Mouse (Mus musculus): Measurements from ENCODE around the gene Faf1. TPM values are rescaled to one million over a fixed set of nuclear protein-coding genes. Genes with fewer than 3 reads are reported as not detected.

Gene Faf1
- total RNA-seq, 2 experiments from 2014 or later: 25.8 to 27.2 TPM

GRCm38 (mm10) chr4:109977148-109978067 is 301.0 kb downstream of the Faf1 start, which contains the start of gene Dmrta2:
Gene Dmrta2 (plus strand): TSS chr4:109978053.
- no peak for DNase-seq (ENCODE audit: low spot score in 2 of 2)

- DNase-seq (ENCODE audit: low spot score in 2 of 2): no peak
Measured at GRCm38 (mm10) chr4:109978068-109978857, 301.9 kb downstream of the Faf1 start.

DNA sequence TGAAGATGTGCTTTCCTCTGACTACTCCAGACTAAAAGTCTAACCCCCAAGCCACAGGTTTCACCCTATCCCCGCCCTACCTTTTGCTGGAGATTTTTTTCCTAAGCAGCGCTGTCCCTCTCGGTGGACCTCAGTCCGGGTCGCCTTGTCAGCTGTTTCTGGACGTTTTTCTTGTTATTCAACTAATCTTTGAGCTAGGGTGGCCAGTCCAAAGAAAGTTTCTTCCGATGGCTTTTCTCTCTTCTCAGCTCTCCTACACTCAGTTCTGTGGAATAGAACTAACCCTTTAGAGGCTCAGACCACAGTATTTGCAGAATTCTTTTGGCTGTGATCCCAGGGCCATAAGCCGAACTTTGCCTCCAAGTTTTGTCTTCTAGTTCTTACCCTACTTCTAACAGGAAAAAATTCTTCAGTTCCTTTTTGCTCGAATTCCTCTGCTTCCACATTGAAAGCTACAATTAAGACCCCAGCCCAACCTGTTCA is 302.5 kb downstream of the Faf1 start:
- no peak for DNase-seq (ENCODE audit: low spot score in 2 of 2)

- no peak for DNase-seq (ENCODE audit: low spot score in 2 of 2)
Measured at GRCm38 (mm10) chr4:109979461-109980320, 303.3 kb downstream of the Faf1 start.

DNA sequence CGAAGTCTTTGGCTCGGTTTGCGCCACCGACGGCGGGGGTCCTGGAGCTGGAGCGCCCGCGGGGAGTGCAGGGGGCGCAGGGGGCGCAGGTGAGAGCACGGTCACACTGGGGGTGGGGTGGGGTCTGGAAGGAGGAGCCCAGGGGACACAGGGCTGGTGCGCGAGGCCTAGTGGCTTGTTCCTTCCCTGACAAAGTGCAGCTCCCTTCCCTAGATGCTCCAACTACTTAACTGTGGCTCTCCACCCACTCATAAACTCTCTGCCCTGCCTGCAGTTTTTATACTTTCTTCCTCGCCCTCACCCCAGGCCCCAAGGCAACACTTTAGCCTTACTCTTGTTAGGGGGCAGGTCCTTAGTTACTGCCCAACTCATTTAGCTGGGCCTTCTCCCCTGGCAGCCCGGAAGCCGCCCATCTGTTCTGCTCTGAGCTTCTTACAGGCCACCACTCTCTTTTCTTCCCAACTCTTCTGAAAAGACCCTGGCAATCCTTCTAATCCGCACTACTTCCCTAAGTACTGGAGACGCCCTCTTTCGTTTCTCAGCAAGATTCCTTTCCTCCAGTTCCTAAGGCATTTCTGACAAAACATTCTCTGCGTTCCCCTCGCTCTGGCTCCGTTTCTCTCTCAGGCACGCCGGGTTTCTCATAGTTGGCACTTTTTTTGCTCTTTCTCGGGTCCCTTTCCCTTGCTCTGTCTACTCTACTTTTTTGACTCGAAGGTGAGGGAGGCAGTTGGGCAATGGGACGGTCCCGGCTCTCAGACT is 304.1 kb downstream of the Faf1 start:
- no peak for DNase-seq (ENCODE audit: low spot score in 2 of 2)

DNA sequence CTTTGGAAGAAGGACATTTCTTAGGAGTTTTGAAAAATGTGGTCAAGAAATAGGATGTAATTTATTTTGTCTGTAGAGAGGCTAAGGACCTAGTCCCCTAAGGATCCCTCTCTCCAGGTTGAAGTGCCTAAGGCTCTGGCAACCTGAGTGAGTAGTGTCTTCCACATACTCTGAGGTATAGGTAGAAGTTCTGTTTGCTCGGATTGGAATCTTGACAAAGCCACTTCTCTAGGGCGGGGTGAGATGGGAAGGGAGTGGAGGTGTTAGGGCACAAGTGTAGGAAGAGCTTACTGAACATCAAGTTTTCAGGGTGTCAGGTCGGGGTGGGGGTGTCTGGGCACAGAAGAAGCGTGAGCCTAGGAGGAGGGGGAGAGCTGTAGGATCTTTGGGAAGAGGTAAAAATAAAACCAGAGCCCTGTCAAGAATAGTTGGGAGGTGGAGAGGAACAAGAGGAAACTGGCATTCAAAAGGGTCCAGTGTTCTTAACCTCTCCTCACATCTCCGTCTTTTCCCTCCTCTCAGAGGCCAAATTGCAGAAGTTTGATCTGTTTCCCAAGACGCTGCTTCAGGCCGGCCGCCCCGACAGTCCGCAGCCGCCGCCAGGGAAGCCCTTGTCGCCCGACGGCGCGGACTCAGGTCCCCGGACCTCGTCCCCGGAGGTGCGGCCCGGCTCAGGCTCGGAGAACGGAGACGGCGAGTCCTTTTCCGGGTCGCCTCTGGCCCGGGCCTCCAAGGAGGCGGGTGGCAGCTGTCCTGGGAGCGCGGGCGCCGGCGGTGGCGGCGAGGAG is 304.9 kb downstream of the Faf1 start:
- no peak for DNase-seq (ENCODE audit: low spot score in 2 of 2)

- DNase-seq (ENCODE audit: low spot score in 2 of 2): no peak
Measured at GRCm38 (mm10) chr4:109981871-109982680, 305.7 kb downstream of the Faf1 start.

- DNase-seq (ENCODE audit: low spot score in 2 of 2): no peak
Measured at GRCm38 (mm10) chr4:109982681-109983265, 306.4 kb downstream of the Faf1 start.

DNA sequence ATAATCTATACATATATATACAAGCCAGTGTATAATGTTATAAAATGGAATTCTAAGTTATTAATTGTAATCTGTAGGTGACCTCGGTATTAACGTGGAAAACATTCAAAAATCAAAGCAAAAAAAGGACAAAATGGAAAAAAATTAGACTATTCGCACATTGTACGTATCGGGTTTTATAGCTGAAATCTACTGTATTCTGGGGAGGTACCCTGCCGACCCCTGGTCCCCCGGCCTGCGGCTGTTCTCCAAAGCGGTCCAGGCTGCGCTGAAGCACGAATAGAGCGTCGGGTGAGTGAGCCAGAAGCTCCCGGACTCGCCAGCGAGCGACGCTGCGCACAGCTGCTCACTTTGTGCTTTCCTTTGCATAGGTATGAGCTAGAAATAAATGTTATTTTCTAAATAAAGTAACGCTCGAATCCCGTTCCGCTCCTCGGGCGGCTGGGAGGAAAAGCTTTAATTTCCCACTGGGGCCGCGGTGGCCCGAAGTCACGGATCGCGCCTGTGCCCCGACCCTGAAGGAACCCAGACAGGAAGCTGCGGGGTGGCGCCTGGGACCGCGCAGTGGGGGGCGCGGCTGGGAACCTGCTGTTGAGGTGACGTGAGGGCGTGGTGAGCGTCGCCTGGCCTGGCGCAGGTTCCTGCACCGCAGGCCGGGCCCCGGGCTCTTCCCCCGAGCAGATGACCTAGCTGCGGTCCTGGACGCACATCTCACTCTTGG is 307.1 kb downstream of the Faf1 start:
- DNase-seq (ENCODE audit: low spot score in 2 of 2): no peak

DNA sequence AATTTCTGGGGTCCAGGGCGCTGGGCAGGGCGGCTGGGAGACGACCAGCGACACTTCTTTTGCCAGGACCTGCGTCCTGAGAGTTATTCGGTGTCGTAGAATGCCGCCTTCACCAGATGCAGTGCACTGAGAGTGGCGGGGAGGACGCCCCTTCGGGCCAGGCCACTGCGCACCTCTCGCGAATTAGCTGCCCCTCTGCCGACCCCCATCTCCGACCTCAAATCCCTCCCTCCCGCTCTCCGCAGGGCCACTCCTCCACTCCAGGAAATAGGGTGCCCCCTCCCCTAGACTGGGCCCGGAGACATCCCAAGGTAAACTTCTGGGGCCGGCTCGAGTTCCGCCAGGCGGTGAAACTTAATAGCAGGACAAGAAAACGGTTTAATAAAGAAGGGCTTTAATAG is 307.6 kb downstream of the Faf1 start:
- DNase-seq (ENCODE audit: low spot score in 2 of 2): no peak

DNA sequence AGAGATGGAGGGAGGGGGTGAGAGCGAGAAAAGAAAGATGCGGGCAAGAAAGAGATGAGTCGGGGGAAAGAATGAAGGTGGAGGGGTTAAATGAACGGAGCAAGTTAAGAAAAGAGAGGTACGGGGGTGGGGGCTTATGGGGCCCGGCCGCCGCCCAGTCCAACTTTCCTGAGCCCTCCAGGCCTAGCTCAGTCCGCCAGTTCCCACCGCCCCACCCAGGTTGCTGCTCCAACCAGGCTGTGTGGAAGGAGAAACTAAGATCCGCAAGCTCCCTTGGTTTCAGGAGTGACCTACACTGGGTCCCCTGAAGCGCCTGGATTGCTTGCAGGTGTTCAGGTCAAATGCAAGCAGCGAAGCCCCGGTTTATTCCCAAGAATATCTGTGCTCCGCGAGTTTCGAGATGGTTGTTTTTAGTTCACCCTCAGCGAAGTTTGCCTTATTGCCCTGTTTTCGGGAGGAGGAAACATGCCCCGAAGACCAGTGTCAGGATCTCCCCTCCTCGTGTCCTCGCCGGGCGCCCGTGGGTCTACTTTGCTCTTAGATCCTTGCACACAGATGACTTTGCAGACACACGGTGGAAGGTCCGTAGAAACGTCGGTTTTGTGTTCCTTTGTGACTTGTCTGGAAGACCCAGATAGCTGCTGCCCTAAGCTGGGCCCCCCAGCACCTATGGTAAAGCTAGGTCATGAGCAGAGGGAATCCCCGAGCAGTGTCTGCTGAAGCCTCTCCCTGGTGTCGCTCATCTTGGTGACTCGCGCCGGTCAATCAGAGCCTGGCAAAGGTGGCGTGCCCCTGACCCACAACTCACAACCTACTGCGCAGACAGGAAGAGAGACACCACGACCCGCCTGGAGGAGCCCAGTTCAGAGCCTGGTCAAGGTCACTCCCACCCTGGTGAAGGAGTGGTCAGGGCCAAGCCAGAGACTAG is 308.4 kb downstream of the Faf1 start:
- no peak for DNase-seq (ENCODE audit: low spot score in 2 of 2)

DNA sequence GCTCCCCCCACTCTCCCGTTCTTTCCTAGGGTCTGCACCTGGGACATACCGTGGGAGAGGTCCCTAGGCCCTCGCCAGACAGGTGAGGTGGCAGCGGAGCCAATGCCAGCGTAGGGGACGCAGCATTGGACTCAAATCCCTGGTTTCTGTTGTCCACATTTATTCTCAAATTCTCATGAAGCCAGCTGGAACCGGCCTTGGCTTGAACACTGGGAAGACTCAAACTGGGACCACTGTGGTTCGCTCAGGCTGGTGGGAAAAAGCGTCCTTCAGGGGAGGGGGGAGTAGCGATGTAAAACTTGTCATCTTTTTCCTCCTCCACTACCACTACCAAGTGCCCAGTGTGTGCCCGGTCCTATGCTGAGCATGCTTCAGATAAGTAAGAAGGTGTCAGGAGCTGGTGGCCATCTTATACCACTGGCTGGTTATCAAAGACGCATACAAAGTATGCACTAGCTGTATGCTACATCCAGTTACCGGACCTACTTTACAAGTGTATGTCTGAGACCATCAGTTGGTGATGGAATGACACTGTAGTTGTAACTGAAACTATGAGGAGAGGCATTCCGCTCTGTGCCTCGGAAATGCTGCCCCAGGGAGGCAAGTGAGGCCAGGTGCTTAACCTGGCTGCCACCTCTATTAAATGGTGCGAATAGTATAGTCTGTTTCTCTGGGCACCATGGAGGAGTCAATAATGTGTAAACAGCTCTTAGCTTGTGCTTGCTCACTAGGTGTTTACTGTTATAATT is 309.2 kb downstream of the Faf1 start:
- DNase-seq (ENCODE audit: low spot score in 2 of 2): no peak

GRCm38 (mm10) chr4:109986301-109986700 is 309.9 kb downstream of the Faf1 start:
- DNase-seq (ENCODE audit: low spot score in 2 of 2): no peak

GRCm38 (mm10) chr4:109986748-109987355 is 310.5 kb downstream of the Faf1 start:
- no peak for DNase-seq (ENCODE audit: low spot score in 2 of 2)

Data from adrenal gland, postnatal 4 days (tissue).